Comparison of ENCODE assay signal across 16 mouse cellular contexts in the genomic region with DNA sequence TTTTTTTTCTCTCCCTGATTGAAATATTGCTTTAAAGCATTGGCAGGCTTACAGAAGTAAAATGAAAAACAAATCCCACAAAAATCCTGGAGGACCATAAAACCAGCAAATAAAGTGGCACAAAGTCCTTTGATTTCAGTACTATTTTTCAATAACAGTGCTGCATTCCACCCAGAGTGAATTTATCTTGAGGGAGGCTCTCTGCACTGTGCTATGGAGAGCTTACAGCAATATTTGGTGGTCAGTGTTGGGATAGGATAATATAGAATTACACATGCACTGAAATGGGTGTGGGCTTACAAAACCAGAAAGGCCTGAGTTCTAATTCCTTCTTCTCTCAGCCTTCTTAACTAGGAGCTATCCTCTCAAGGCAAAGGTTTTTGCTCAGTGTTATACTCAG.
"Had no signal": no experiment of that assay in that cellular context is flagged by ENCODE, and none has a peak within 500 bp of the region (broad histone marks: within the 10 kb centered on the region; RNA-seq: fewer than 3 reads in every experiment).

No protein-coding gene starts in this region.

- H3K9me3 ChIP-seq: neural tube, embryonic 13.5 days; neural tube, embryonic 15.5 days; stomach, embryonic 15.5 days had no signal

- H3K27me3 ChIP-seq: neural tube, embryonic 13.5 days; neural tube, embryonic 15.5 days; stomach, embryonic 15.5 days had no signal

- H3K27ac ChIP-seq: neural tube, embryonic 13.5 days; neural tube, embryonic 15.5 days; stomach, embryonic 15.5 days; stomach, postnatal 0 days had no signal

- H3K4me1 ChIP-seq: neural tube, embryonic 13.5 days; neural tube, embryonic 15.5 days; stomach, embryonic 15.5 days had no signal

- H3K4me2 ChIP-seq: neural tube, embryonic 13.5 days; neural tube, embryonic 15.5 days; stomach, embryonic 15.5 days had no signal

- H3K36me3 ChIP-seq: neural tube, embryonic 13.5 days; neural tube, embryonic 15.5 days; stomach, embryonic 15.5 days had no signal

- DNase-seq: retina, postnatal 1 day; right cerebral cortex, adult 18-20 months; right cerebral cortex, postnatal 14 days; right cerebral cortex, postnatal 25 days; right cerebral cortex, postnatal 4 days; spleen, adult 18-20 months; thymus, adult 18-20 months; thymus, adult 2 months; thymus, postnatal 14 days; thymus, postnatal 25 days; thymus, postnatal 36 days; thymus, postnatal 4 days had no signal

- H3K4me3 ChIP-seq: neural tube, embryonic 13.5 days; neural tube, embryonic 15.5 days; stomach, embryonic 15.5 days had no signal

- H3K9ac ChIP-seq: neural tube, embryonic 13.5 days; neural tube, embryonic 15.5 days; stomach, embryonic 15.5 days had no signal
